Mouse (Mus musculus) olfactory bulb, adult 2 months (tissue): ENCODE results near the gene Pcyt1b.

Experiments used
- CTCF ChIP-seq: fragments of 200-500 bp; IDR thresholded peaks from 2 replicates; pipeline ENCODE4 v1.5.1; 2012; ENCODE audit warnings: low read depth, mild to moderate bottlenecking, low read length, moderate library complexity; ENCODE audit not compliant: insufficient read depth
- POLR2A ChIP-seq: fragments of 200-500 bp; IDR thresholded peaks from 2 replicates; pipeline ENCODE4 v1.6.1; 2012; ENCODE audit warnings: mild to moderate bottlenecking, low read depth, low read length, moderate library complexity; ENCODE audit not compliant: insufficient read depth

GRCm38 (mm10) chrX:93729529-93729928 lies 74.9 kb downstream of the Pcyt1b start:
- TF ChIP-seq POLR2A (no peak), CTCF (no peak)
